Mouse (Mus musculus) lung, postnatal 0 days (tissue): ENCODE measurements at regions not wholly inside any gene's neighbourhood (a gene's known extent, or its start where the extent isn't known, plus 50 kb on each side); places are given as distances from the start of the nearest gene placed in this dataset.

Experiments used
- ATAC-seq: fragments of 200-750 bp; cut with Nextera tagmentation; 2 replicates; pipeline ENCODE4 v1.8.0; 2017; ENCODE audit warnings: moderate library complexity
- DNase-seq: peaks from one replicate; pipeline ENCODE4 v3.0.0-alpha.2; 2016; ENCODE audit warnings: low spot score
- H3K27ac ChIP-seq: fragments of 300-500 bp; sonication (generic); 2 replicates; pipeline ENCODE4 v1.5.1; 2014; ENCODE audit warnings: antibody characterized with exemption, mild to moderate bottlenecking, low read length, mixed read lengths
- H3K27me3 ChIP-seq: fragments of 300-500 bp; sonication (generic); replicated peaks from 2 replicates; pipeline ENCODE4 v1.6.1; 2014; ENCODE audit warnings: low read length, mixed read lengths; ENCODE audit not compliant: insufficient read depth
- H3K36me3 ChIP-seq: fragments of 300-500 bp; sonication (generic); 2 replicates; pipeline ENCODE4 v1.6.1; 2014; ENCODE audit warnings: low read length, mixed read lengths; ENCODE audit not compliant: insufficient read depth
- H3K4me1 ChIP-seq: fragments of 300-500 bp; sonication (generic); 2 replicates; pipeline ENCODE4 v1.6.1; 2014; ENCODE audit warnings: antibody characterized with exemption, low read depth, low read length, mixed read lengths; ENCODE audit not compliant: insufficient read depth
- H3K4me2 ChIP-seq: fragments of 300-500 bp; sonication (generic); replicated peaks from 2 replicates; pipeline ENCODE4 v1.6.1; 2014; ENCODE audit warnings: low read depth, mild to moderate bottlenecking, low read length, moderate library complexity, mixed read lengths
- H3K4me3 ChIP-seq: fragments of 300-500 bp; sonication (generic); 2 replicates; pipeline ENCODE4 v1.5.1; 2014; ENCODE audit warnings: low read depth, low read length
- H3K9ac ChIP-seq: fragments of 300-500 bp; sonication (generic); replicated peaks from 2 replicates; pipeline ENCODE4 v1.6.1; 2014; ENCODE audit warnings: low read depth, mild to moderate bottlenecking
- H3K9me3 ChIP-seq: fragments of 300-500 bp; sonication (generic); 2 replicates; pipeline ENCODE4 v1.6.1; 2016; ENCODE audit warnings: low read length, mixed read lengths
- CTCF ChIP-seq: IDR thresholded peaks from 2 replicates; pipeline ENCODE4 v1.5.1; 2016; ENCODE audit warnings: antibody characterized with exemption, mild to moderate bottlenecking
- EP300 ChIP-seq: IDR thresholded peaks from 2 replicates; pipeline ENCODE4 v1.6.1; 2016; ENCODE audit warnings: antibody characterized with exemption, mild to moderate bottlenecking, control low read depth
- WGBS: fragments of 180-500 bp; shearing (Covaris S2); extraction: QIAGEN DNeasy Blood & Tissue Kit; methylation state at CpG from one replicate; pipeline ENCODE4 v1.1.7; 2014; 5-methylcytosine and 5-hydroxymethylcytosine counted together

DNA sequence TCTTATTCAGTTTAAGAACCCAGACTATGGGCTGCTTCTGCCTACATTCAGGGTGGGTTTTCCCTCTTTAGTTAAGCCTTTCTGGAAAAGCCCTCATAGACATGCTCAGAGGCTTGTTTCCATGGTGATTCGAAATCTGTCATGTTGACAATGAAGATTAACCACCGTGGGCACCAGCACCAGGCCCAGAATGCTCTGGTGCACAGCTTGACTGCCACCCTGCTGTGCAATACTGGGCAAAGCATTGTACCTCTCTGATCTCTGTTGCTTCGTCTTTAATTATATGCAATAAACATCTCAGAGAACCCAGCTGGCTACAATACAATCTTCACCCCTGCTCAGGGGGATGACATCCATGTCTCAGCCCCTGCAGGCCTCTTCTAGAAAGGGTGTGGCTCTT lies 96.4 kb downstream of the Chst1 start:
- H3K36me3 ChIP-seq: no peaks in the 10 kb centered on the region
- TF ChIP-seq CTCF: no peak
- no peak overlapping the region for H3K27ac ChIP-seq
- ATAC-seq (no peak), DNase-seq (no peak)
- no peak overlapping the region for H3K9ac ChIP-seq
- no peaks in the 10 kb centered on the region for H3K4me1 ChIP-seq
- H3K27me3 ChIP-seq: no peaks in the 10 kb centered on the region
- H3K4me3 ChIP-seq: no peak overlapping the region
- WGBS: 44% methylated on average over 3 of the region's 3 CpGs
- H3K9me3 ChIP-seq: no peaks in the 10 kb centered on the region
- H3K4me2 ChIP-seq: no peak overlapping the region

DNA sequence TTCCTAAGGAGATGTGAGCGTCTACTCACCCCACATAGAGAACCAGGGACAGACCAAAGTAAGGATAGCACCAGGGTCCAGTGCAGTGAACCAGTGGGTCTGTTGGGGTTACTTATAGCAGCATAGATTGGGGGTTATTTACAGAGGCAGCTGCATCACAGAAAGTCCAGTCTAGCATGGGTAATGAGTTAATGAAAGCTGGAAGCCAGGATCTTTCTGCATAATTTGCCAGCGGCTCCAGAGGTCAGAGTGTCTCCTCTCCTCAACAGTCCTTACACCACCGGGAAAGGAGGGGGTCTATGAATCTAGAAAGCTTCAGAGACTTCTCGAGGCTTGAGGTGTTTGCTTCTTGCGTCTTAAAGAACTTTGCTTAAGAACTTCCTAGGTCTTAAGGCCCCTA lies 98.2 kb downstream of the Chst1 start:
- no peaks in the 10 kb centered on the region for H3K36me3 ChIP-seq
- H3K27me3 ChIP-seq: no peaks in the 10 kb centered on the region
- no peak overlapping the region for H3K4me3 ChIP-seq
- 68% methylated on average over 5 of the region's 5 CpGs for WGBS
- no peaks in the 10 kb centered on the region for H3K9me3 ChIP-seq
- H3K9ac ChIP-seq: no peak overlapping the region
- no peak for DNase-seq
- TF ChIP-seq CTCF (no peak), EP300 (no peak)
- H3K4me1 ChIP-seq: no peaks in the 10 kb centered on the region
- no peak for ATAC-seq
- H3K27ac ChIP-seq: no peak overlapping the region
- no peak overlapping the region for H3K4me2 ChIP-seq

DNA sequence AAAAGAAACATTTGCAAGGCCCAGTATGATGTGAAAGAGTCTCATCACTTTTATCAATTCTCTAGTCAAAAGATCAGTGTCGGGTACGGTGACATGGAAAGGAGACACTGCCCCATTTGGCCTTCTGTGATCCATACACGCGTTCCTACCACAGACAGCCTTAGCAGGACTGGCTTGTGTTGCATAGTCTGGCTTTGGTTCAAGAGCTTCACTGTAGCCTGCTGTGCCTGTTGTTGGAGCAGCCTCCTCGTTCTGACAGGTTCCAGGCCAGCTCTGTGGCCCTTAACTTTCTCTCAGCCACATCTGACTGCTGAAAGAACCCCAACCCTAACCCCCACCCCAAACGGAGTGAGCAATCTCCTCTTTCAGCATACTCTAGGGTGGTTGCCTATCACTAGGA lies 99.9 kb downstream of the Chst1 start:
- H3K9me3 ChIP-seq: no peaks in the 10 kb centered on the region
- no peak overlapping the region for H3K4me3 ChIP-seq
- no peak overlapping the region for H3K9ac ChIP-seq
- no peak overlapping the region for H3K27ac ChIP-seq
- TF ChIP-seq CTCF (no peak), EP300 (no peak)
- H3K27me3 ChIP-seq: no peaks in the 10 kb centered on the region
- DNase-seq (no peak), ATAC-seq (no peak)
- H3K4me1 ChIP-seq: no peaks in the 10 kb centered on the region
- 66% methylated on average over 6 of the region's 6 CpGs for WGBS
- H3K36me3 ChIP-seq: no peaks in the 10 kb centered on the region
- H3K4me2 ChIP-seq: no peak overlapping the region

DNA sequence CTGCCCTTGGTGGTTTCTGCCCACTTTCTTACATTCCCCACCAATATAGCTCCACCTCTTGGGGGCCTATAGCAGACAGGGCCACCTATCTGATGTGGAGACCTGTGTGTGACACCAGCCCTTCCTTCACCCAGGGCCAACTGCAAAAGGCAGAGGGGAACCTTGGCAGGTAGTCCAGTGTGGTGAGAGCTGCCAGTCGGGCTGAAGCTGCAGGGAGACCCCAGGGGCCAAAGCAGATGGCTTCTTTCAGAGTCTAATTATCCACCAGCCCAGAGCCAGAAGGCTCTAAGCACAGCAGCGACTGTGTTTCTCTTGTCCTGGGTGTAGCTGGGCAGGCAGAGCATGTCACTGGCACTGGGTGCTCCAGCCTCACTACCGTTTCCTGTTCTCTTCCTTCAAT lies 104.5 kb downstream of the Chst1 start:
- ATAC-seq: no peak
- Histone ChIP-seq H3K27ac (no peak overlapping the region), H3K9me3 (no peaks in the 10 kb centered on the region), H3K9ac (no peak overlapping the region), H3K27me3 (no peaks in the 10 kb centered on the region), H3K4me3 (no peak overlapping the region), H3K36me3 (no peaks in the 10 kb centered on the region), H3K4me1 (no peaks in the 10 kb centered on the region), H3K4me2 (no peak overlapping the region)
- DNase-seq: no peak
- 63% methylated on average over 3 of the region's 3 CpGs for WGBS
- no peak for TF ChIP-seq CTCF
- TF ChIP-seq EP300: no peak

DNA sequence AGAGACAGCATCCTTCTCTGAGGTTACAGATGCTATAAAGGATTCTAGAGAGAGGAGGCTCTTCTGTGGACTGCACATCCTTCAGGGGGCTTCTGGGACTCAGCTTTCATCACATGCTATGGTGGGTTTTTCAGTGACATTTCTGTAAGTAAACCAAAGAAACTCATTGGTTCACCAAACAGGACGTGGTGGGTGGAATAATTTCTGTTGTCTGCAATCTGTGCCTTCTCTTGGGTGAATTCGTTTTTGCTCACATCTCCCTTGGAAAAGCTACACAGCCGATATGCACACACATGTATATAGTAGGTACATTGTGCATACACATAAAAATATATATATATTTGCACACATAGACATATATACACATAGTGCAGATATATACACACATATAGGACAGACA lies 110.2 kb downstream of the Chst1 start:
- no peak for DNase-seq
- Histone ChIP-seq H3K9ac (no peak overlapping the region), H3K36me3 (no peaks in the 10 kb centered on the region), H3K4me1 (no peaks in the 10 kb centered on the region), H3K4me2 (no peak overlapping the region), H3K27me3 (no peaks in the 10 kb centered on the region), H3K27ac (no peak overlapping the region), H3K9me3 (no peaks in the 10 kb centered on the region), H3K4me3 (no peak overlapping the region)
- TF ChIP-seq CTCF: no peak
- TF ChIP-seq EP300: no peak
- ATAC-seq: no peak
- WGBS: 78% methylated on average over 3 of the region's 3 CpGs

DNA sequence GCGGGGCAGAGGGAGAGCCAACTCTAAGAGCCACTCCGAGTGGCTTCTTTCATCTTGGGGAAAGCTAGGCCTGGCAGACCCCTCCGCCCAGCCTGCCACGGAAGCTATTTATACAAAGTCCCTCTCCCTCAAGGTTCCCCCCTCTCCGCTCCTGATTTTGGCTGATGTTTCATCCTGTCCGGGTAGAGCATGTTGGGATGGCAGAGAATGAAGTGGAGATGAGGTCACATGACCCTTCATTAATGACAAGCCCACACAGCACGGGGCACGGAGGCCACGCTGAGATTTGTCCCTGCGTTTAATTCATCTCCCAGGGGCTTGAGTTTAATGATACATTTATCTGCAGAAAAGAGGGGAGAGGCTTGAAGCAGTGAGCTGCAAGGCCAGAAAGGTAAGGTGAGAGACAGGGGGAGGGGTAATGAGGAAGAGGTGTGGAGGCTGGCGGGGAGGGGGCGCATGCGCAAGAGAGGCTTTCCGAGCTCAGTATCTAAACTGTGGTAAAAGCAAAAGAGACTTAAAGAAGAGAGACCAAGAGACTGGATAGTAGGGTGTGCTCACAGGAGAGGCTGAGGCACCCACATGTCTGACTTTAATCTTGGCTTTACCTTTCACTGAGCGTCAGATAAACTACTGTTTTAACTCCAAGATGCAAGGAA lies 111.7 kb downstream of the Chst1 start:
- no peak overlapping the region for H3K4me3 ChIP-seq
- 24% methylated on average over 15 of the region's 15 CpGs for WGBS
- no peaks in the 10 kb centered on the region for H3K36me3 ChIP-seq
- no peaks in the 10 kb centered on the region for H3K4me1 ChIP-seq
- DNase-seq: no peak
- no peak for TF ChIP-seq CTCF
- TF ChIP-seq EP300: no peak
- no peak overlapping the region for H3K4me2 ChIP-seq
- H3K9ac ChIP-seq: no peak overlapping the region
- no peaks in the 10 kb centered on the region for H3K9me3 ChIP-seq
- H3K27ac ChIP-seq: no peak overlapping the region
- no peaks in the 10 kb centered on the region for H3K27me3 ChIP-seq
- no peak for ATAC-seq
